Mouse (Mus musculus) bone marrow, adult 2 months (tissue): ENCODE results near the gene Cdc26. TPM values are rescaled to one million over a fixed set of nuclear protein-coding genes. Genes with fewer than 3 reads are reported as not detected.

Experiments
- H3K27ac ChIP-seq: fragments of 200-500 bp; 2 replicates; pipeline ENCODE4 v1.5.1; 2012; ENCODE audit warnings: low read depth, mild to moderate bottlenecking, control low read depth, inconsistent platforms, low read length; ENCODE audit not compliant: control insufficient read depth, poor library complexity, insufficient read depth
- H3K4me1 ChIP-seq: fragments of 200-500 bp; 2 replicates; pipeline ENCODE4 v1.6.1; 2011; ENCODE audit warnings: low read length; ENCODE audit not compliant: control insufficient read depth, insufficient read depth
- H3K4me3 ChIP-seq: fragments of 200-500 bp; replicated peaks from 2 replicates; pipeline ENCODE3; 2011; ENCODE audit warnings: mild to moderate bottlenecking, low read depth, low read length, control low read depth; ENCODE audit not compliant: control insufficient read depth
- CTCF ChIP-seq: fragments of 200-500 bp; IDR thresholded peaks from 2 replicates; pipeline ENCODE4 v1.5.1; 2011; ENCODE audit warnings: low read length, control low read depth; ENCODE audit not compliant: control insufficient read depth, insufficient read depth
- POLR2A ChIP-seq: fragments of 200-500 bp; IDR thresholded peaks from 2 replicates; pipeline ENCODE4 v1.6.1; 2011; ENCODE audit warnings: low read depth, mild to moderate bottlenecking, control low read depth, low read length, borderline replicate concordance; ENCODE audit not compliant: control insufficient read depth
- WGBS: fragments of 180-500 bp; shearing (Covaris S2); methylation state at CpG from one replicate; pipeline ENCODE4 v1.1.7; 2018; 5-methylcytosine and 5-hydroxymethylcytosine counted together
- polyA plus RNA-seq: library from polyadenylated mRNA; stranded (reverse); fragments of >200 nt; gene quantifications from 2 replicates; pipeline ENCODE4 v1.2.4, GENCODE M21; 2011; ENCODE audit warnings: low replicate concordance; ENCODE audit not compliant: missing spikeins, insufficient read depth, insufficient read length

The Cdc26 gene
- polyA plus RNA-seq, 1 experiment, result 93.6 TPM

GRCm38 (mm10) chr4:62391892-62392291 is 16.6 kb downstream of the Cdc26 start:
- Histone ChIP-seq H3K4me3 (no peak overlapping the region), H3K4me1 (peaks cover 6% of the 10 kb centered on the region), H3K27ac (no peak overlapping the region)
- 54% methylated on average over 7 of the region's 7 CpGs for WGBS
- TF ChIP-seq CTCF, result peak; percentile 35; the same call in 1 of the 2 replicates
- TF ChIP-seq POLR2A, result no peak

GRCm38 (mm10) chr4:62389592-62390512 is 18.6 kb downstream of the Cdc26 start:
- H3K4me3 ChIP-seq, result no peak overlapping the region
- TF ChIP-seq POLR2A, result no peak
- TF ChIP-seq CTCF, result no peak
- 80% methylated on average over 5 of the region's 5 CpGs for WGBS
- no peak overlapping the region for H3K27ac ChIP-seq
- peaks cover 4% of the 10 kb centered on the region for H3K4me1 ChIP-seq

GRCm38 (mm10) chr4:62385439-62385838 is 23.0 kb downstream of the Cdc26 start:
- Histone ChIP-seq H3K4me1 (no peaks in the 10 kb centered on the region), H3K27ac (no peak overlapping the region), H3K4me3 (no peak overlapping the region)
- no peak for TF ChIP-seq POLR2A
- no peak for TF ChIP-seq CTCF
- 81% methylated on average over 7 of the region's 7 CpGs for WGBS

GRCm38 (mm10) chr4:62384159-62384558 is 24.3 kb downstream of the Cdc26 start:
- Histone ChIP-seq H3K4me3 (no peak overlapping the region), H3K4me1 (no peaks in the 10 kb centered on the region), H3K27ac (no peak overlapping the region)
- WGBS, result 89% methylated on average over 1 of the region's 1 CpGs
- no peak for TF ChIP-seq POLR2A
- no peak for TF ChIP-seq CTCF

GRCm38 (mm10) chr4:62383752-62384151 is 24.7 kb downstream of the Cdc26 start:
- Histone ChIP-seq H3K4me3 (no peak overlapping the region), H3K4me1 (no peaks in the 10 kb centered on the region), H3K27ac (no peak overlapping the region)
- TF ChIP-seq POLR2A (no peak), CTCF (no peak)
- WGBS, result 83% methylated on average over 7 of the region's 7 CpGs

GRCm38 (mm10) chr4:62383207-62383606 is 25.2 kb downstream of the Cdc26 start:
- TF ChIP-seq POLR2A (no peak), CTCF (no peak)
- WGBS, result 67% methylated on average over 6 of the region's 6 CpGs
- Histone ChIP-seq H3K4me1 (no peaks in the 10 kb centered on the region), H3K27ac (no peak overlapping the region), H3K4me3 (no peak overlapping the region)

- no peak overlapping the region for H3K27ac ChIP-seq
Measured at GRCm38 (mm10) chr4:62379724-62380381, 28.6 kb downstream of the Cdc26 start.

GRCm38 (mm10) chr4:62376123-62376522 is 32.3 kb downstream of the Cdc26 start:
- WGBS, result 84% methylated on average over 2 of the region's 2 CpGs
- TF ChIP-seq CTCF (no peak), POLR2A (no peak)
- no peaks in the 10 kb centered on the region for H3K4me1 ChIP-seq
- no peak overlapping the region for H3K4me3 ChIP-seq
- no peak overlapping the region for H3K27ac ChIP-seq

More at GRCm38 (mm10) chr4:62379724-62380381, 28.6 kb downstream of the Cdc26 start:
- no peak overlapping the region for H3K4me3 ChIP-seq
- TF ChIP-seq POLR2A (no peak), CTCF (no peak)
- WGBS, result 82% methylated on average over 9 of the region's 9 CpGs
- H3K4me1 ChIP-seq, result no peaks in the 10 kb centered on the region

- Histone ChIP-seq H3K4me1 (no peaks in the 10 kb centered on the region; the same call in 1 of the 2 replicates), H3K27ac (no peak overlapping the region), H3K4me3 (no peak overlapping the region)
- WGBS, result 72% methylated on average over 4 of the region's 4 CpGs
- TF ChIP-seq CTCF (no peak), POLR2A (no peak)
Measured at GRCm38 (mm10) chr4:62374342-62374741, 34.1 kb downstream of the Cdc26 start.
